In the genomic region with DNA sequence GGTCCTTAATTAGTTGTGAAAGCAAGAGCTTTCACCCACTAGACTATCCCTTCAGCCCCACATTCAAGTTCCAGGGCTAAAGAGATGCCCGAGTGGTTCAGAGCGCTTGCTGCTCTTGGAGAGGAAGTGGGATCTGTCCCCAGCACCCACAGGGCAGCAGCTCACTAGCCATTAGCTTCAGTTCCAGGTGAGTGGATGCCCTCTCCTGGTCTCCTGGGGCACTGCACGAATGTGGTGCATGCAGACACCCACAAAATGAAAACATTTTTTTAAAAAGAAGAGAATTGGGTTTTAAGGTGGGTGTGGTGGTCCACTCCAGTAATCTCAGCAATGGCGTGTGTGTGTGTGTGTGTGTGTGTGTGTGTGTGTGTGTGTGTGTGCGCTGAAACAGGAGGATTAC, we compare ENCODE assay signal across 1 mouse cellular context.
TF ChIP-seq lines count a peak whose summit lies in the region.

No protein-coding gene starts in this region.

TF ChIP-seq in MEL, 35 proteins besides CTCF, POLR2A, EP300 and RAD21 (continued from another document):
- no peak for TF ChIP-seq SIN3A (IDR thresholded peaks at IDR 0.05; ENCODE audit: low read length)
